Mouse (Mus musculus): ENCODE measurements around the gene Olfr764-ps1. TPM values are rescaled to one million over a fixed set of nuclear protein-coding genes. Genes with fewer than 3 reads are reported as not detected.
"Not testable (repeated sequence)": the region's sequence is repeated elsewhere in the genome, so short reads cannot be mapped to it uniquely, and the experiment has no call there.

Gene Olfr764-ps1
- polyA plus RNA-seq, 1 experiment from 2014 or later = not detected

GRCm38 (mm10) chr10:128995796-128996195 is 43.9 kb downstream of the Olfr764-ps1 start:
- 94% methylated on average over 1 of the region's 1 CpGs for WGBS
- Histone ChIP-seq H3K9me3 (no peaks in the 10 kb centered on the region), H3K4me1 (no peaks in the 10 kb centered on the region), H3K27ac (replicated peaks) (no peak overlapping the region), H3K36me3 (replicated peaks) (no peaks in the 10 kb centered on the region), H3K27me3 (replicated peaks; ENCODE audit: low read depth, poor library complexity, severe bottlenecking) (no peaks in the 10 kb centered on the region), H3K4me3 (no peak overlapping the region)
- no peak for DNase-seq (ENCODE audit: low spot score)

- no peaks in the 10 kb centered on the region for H3K36me3 ChIP-seq (replicated peaks)
- no peak overlapping the region for H3K27ac ChIP-seq (replicated peaks)
- no peaks in the 10 kb centered on the region for H3K27me3 ChIP-seq (replicated peaks; ENCODE audit: low read depth, poor library complexity, severe bottlenecking)
- H3K4me3 ChIP-seq = no peak overlapping the region
- H3K4me1 ChIP-seq = no peaks in the 10 kb centered on the region
- H3K9me3 ChIP-seq = no peaks in the 10 kb centered on the region
- DNase-seq (ENCODE audit: low spot score) = no peak
Observed at GRCm38 (mm10) chr10:128990994-128991393, 48.7 kb downstream of the Olfr764-ps1 start.

- H3K27me3 ChIP-seq (replicated peaks; ENCODE audit: low read depth, poor library complexity, severe bottlenecking); H3K27ac ChIP-seq (replicated peaks); H3K4me1 ChIP-seq; H3K4me3 ChIP-seq; H3K36me3 ChIP-seq (replicated peaks); H3K9me3 ChIP-seq; DNase-seq (ENCODE audit: low spot score): not testable (repeated sequence)
- WGBS = 68% methylated on average over 7 of the region's 10 CpGs
Observed at GRCm38 (mm10) chr10:128990129-128990850, 49.4 kb downstream of the Olfr764-ps1 start.

GRCm38 (mm10) chr10:128989131-128989530 is 50.6 kb downstream of the Olfr764-ps1 start, which contains the start of gene Olfr9:
TSS of gene Olfr9 (plus strand) at chr10:128989431.
- 61% methylated on average over 1 of the region's 1 CpGs for WGBS
- not testable (repeated sequence) for DNase-seq (ENCODE audit: low spot score)

More at GRCm38 (mm10) chr10:128989131-128989530, 50.6 kb downstream of the Olfr764-ps1 start, which contains the start of gene Olfr9:
- H3K4me3 ChIP-seq; H3K9me3 ChIP-seq; H3K27me3 ChIP-seq (replicated peaks; ENCODE audit: low read depth, poor library complexity, severe bottlenecking); H3K36me3 ChIP-seq (replicated peaks); H3K27ac ChIP-seq (replicated peaks); H3K4me1 ChIP-seq: not testable (repeated sequence)

Other genes starting within 250 kb of the Olfr764-ps1 start
- gene Mmp19, start 249.0 kb downstream of the Olfr764-ps1 start, polyA plus RNA-seq (2016; fragmentation: Nextera tagmentation; extraction: Ambion mirVana) = 0.26 and 0.30 TPM in 2 replicates
- gene Dnajc14, start 235.8 kb downstream of the Olfr764-ps1 start, polyA plus RNA-seq (2016; fragmentation: Nextera tagmentation; extraction: Ambion mirVana) = 51.9 and 53.7 TPM in 2 replicates
- gene Tmem198b, start 235.5 kb downstream of the Olfr764-ps1 start, polyA plus RNA-seq (2016; fragmentation: Nextera tagmentation; extraction: Ambion mirVana) = 16.9 and 17.9 TPM in 2 replicates
- gene Sarnp, start 222.6 kb downstream of the Olfr764-ps1 start, polyA plus RNA-seq (2016; fragmentation: Nextera tagmentation; extraction: Ambion mirVana) = 259 and 263 TPM in 2 replicates
- gene Ormdl2, start 218.3 kb downstream of the Olfr764-ps1 start, polyA plus RNA-seq (2016; fragmentation: Nextera tagmentation; extraction: Ambion mirVana) = 63.7 and 66.4 TPM in 2 replicates
- gene Gdf11, start 148.2 kb downstream of the Olfr764-ps1 start, polyA plus RNA-seq (2016; fragmentation: Nextera tagmentation; extraction: Ambion mirVana) = 11.8 and 12.0 TPM in 2 replicates
- gene Cd63, start 138.9 kb downstream of the Olfr764-ps1 start, polyA plus RNA-seq (2016; fragmentation: Nextera tagmentation; extraction: Ambion mirVana) = 274 and 319 TPM in 2 replicates
- gene Rdh5, start 117.0 kb downstream of the Olfr764-ps1 start, polyA plus RNA-seq (2016; fragmentation: Nextera tagmentation; extraction: Ambion mirVana) = 11.2 and 11.9 TPM in 2 replicates
- 185 and 186 TPM in 2 replicates for gene Bloc1s1, start 115.9 kb downstream of the Olfr764-ps1 start, polyA plus RNA-seq (2016; fragmentation: Nextera tagmentation; extraction: Ambion mirVana)
- gene Itga7, start 106.1 kb downstream of the Olfr764-ps1 start, polyA plus RNA-seq (2016; fragmentation: Nextera tagmentation; extraction: Ambion mirVana) = 1.8 and 2.7 TPM in 2 replicates
- not detected in 2 replicates for gene Mettl7b, start 78.9 kb downstream of the Olfr764-ps1 start, polyA plus RNA-seq (2016; fragmentation: Nextera tagmentation; extraction: Ambion mirVana)
- gene Olfr9, start 50.5 kb downstream of the Olfr764-ps1 start, polyA plus RNA-seq (2016; fragmentation: Nextera tagmentation; extraction: Ambion mirVana) = not detected in 2 replicates
- gene Olfr763, start 29.1 kb downstream of the Olfr764-ps1 start, polyA plus RNA-seq (2016; fragmentation: Nextera tagmentation; extraction: Ambion mirVana) = not detected in 2 replicates
- gene Olfr765, start 10.1 kb upstream of the Olfr764-ps1 start, polyA plus RNA-seq (2016; fragmentation: Nextera tagmentation; extraction: Ambion mirVana) = not detected in 2 replicates
- not detected in 2 replicates for gene Olfr766-ps1, start 29.1 kb upstream of the Olfr764-ps1 start, polyA plus RNA-seq (2016; fragmentation: Nextera tagmentation; extraction: Ambion mirVana)
- not detected in 2 replicates for gene Olfr767, start 43.0 kb upstream of the Olfr764-ps1 start, polyA plus RNA-seq (2016; fragmentation: Nextera tagmentation; extraction: Ambion mirVana)
- gene Olfr768, start 59.5 kb upstream of the Olfr764-ps1 start, polyA plus RNA-seq (2016; fragmentation: Nextera tagmentation; extraction: Ambion mirVana) = not detected in 2 replicates
- not detected in 2 replicates for gene Olfr769, start 78.0 kb upstream of the Olfr764-ps1 start, polyA plus RNA-seq (2016; fragmentation: Nextera tagmentation; extraction: Ambion mirVana)
- not detected in 2 replicates for gene Olfr770, start 99.1 kb upstream of the Olfr764-ps1 start, polyA plus RNA-seq (2016; fragmentation: Nextera tagmentation; extraction: Ambion mirVana)
- not detected in 2 replicates for gene Olfr771, start 124.9 kb upstream of the Olfr764-ps1 start, polyA plus RNA-seq (2016; fragmentation: Nextera tagmentation; extraction: Ambion mirVana)
- gene Olfr772, start 138.0 kb upstream of the Olfr764-ps1 start, polyA plus RNA-seq (2016; fragmentation: Nextera tagmentation; extraction: Ambion mirVana) = not detected in 2 replicates
- gene Olfr773, start 147.5 kb upstream of the Olfr764-ps1 start, polyA plus RNA-seq (2016; fragmentation: Nextera tagmentation; extraction: Ambion mirVana) = not detected in 2 replicates
- not detected in 2 replicates for gene Olfr774, start 196.3 kb upstream of the Olfr764-ps1 start, polyA plus RNA-seq (2016; fragmentation: Nextera tagmentation; extraction: Ambion mirVana)
- gene Olfr775, start 208.5 kb upstream of the Olfr764-ps1 start, polyA plus RNA-seq (2016; fragmentation: Nextera tagmentation; extraction: Ambion mirVana) = not detected in 2 replicates
- gene Olfr776, start 219.2 kb upstream of the Olfr764-ps1 start, polyA plus RNA-seq (2016; fragmentation: Nextera tagmentation; extraction: Ambion mirVana) = not detected in 2 replicates
- not detected in 2 replicates for gene Olfr777, start 231.6 kb upstream of the Olfr764-ps1 start, polyA plus RNA-seq (2016; fragmentation: Nextera tagmentation; extraction: Ambion mirVana)